ENCODE assay signal across 8 mouse cellular contexts in genomic region chr5:28469525-28470202, GRCm38 (mm10). TPM values are rescaled to one million over a fixed set of nuclear protein-coding genes. Genes with fewer than 3 reads are reported as not detected.
A peak's percentile ranks its signal among the peaks of the same experiment; 100 is the strongest.
DNase-seq lines count a peak whose midpoint lies in the region; ATAC-seq lines count a peak whose summit lies in the region.

No protein-coding gene starts in this region.

- H3K36me3 ChIP-seq in hindbrain, embryonic 14.5 days (replicated peaks; ENCODE audit: control insufficient read depth, insufficient read depth): no peaks in the 10 kb centered on the region
- H3K36me3 ChIP-seq in hindbrain, embryonic 16.5 days (ENCODE audit: control insufficient read depth, insufficient read depth, low read length): no peaks in the 10 kb centered on the region
- no peaks in the 10 kb centered on the region for H3K36me3 ChIP-seq in embryonic facial prominence, embryonic 11.5 days (replicated peaks; ENCODE audit: control insufficient read depth, insufficient read depth, low read depth, low read length)

- no peaks in the 10 kb centered on the region for H3K4me1 ChIP-seq in hindbrain, embryonic 14.5 days (replicated peaks; ENCODE audit: control insufficient read depth, insufficient read depth, low read length)
- peaks cover 9% of the 10 kb centered on the region for H3K4me1 ChIP-seq in hindbrain, embryonic 16.5 days (ENCODE audit: control insufficient read depth, insufficient read depth, low read depth, low read length)
- H3K4me1 ChIP-seq in embryonic facial prominence, embryonic 11.5 days (ENCODE audit: control insufficient read depth, insufficient read depth, low read length): no peaks in the 10 kb centered on the region; the same call in 1 of the 2 replicates

- WGBS in hindbrain, embryonic 14.5 days: 9% methylated on average over 9 of the region's 9 CpGs
- 7% methylated on average over 9 of the region's 9 CpGs for WGBS in hindbrain, embryonic 16.5 days
- WGBS in embryonic facial prominence, embryonic 11.5 days: 3% methylated on average over 9 of the region's 9 CpGs

- no peak overlapping the region for H3K27ac ChIP-seq in hindbrain, embryonic 14.5 days
- H3K27ac ChIP-seq in hindbrain, embryonic 16.5 days (ENCODE audit: low read depth, low read length): no peak overlapping the region
- H3K27ac ChIP-seq in embryonic facial prominence, embryonic 11.5 days (replicated peaks; ENCODE audit: low read depth, low read length): no peak overlapping the region

- no peak overlapping the region for H3K4me3 ChIP-seq in hindbrain, embryonic 14.5 days (replicated peaks; ENCODE audit: low read length)
- H3K4me3 ChIP-seq in hindbrain, embryonic 16.5 days (ENCODE audit: low read length): no peak overlapping the region
- H3K4me3 ChIP-seq in embryonic facial prominence, embryonic 11.5 days (ENCODE audit: low read depth, low read length): no peak overlapping the region

- H3K9me3 ChIP-seq in hindbrain, embryonic 14.5 days (ENCODE audit: control insufficient read depth, low read length): no peaks in the 10 kb centered on the region
- H3K9me3 ChIP-seq in hindbrain, embryonic 16.5 days (ENCODE audit: control insufficient read depth, low read length): no peaks in the 10 kb centered on the region
- H3K9me3 ChIP-seq in embryonic facial prominence, embryonic 11.5 days (replicated peaks; ENCODE audit: control insufficient read depth, low read length): no peaks in the 10 kb centered on the region

- peaks cover 52% of the 10 kb centered on the region for H3K27me3 ChIP-seq in hindbrain, embryonic 14.5 days (ENCODE audit: control insufficient read depth, insufficient read depth, low read length)
- H3K27me3 ChIP-seq in hindbrain, embryonic 16.5 days (replicated peaks; ENCODE audit: control insufficient read depth, insufficient read depth, low read length): peaks cover 22% of the 10 kb centered on the region
- peaks cover 42% of the 10 kb centered on the region for H3K27me3 ChIP-seq in embryonic facial prominence, embryonic 11.5 days (ENCODE audit: control insufficient read depth, insufficient read depth, low read length)

- peak; percentile 51 for DNase-seq in hindbrain, embryonic 14.5 days (ENCODE audit: low spot score)
- peak; percentile 80 for DNase-seq in ZHBTc4 (ENCODE audit: low read depth, low spot score)
- peak; percentile 61 for DNase-seq in embryonic facial prominence, embryonic 11.5 days (ENCODE audit: low spot score)
- DNase-seq in kidney, adult 8-10 months: peak; percentile 68 to 82
- DNase-seq in lung, adult 18-20 months: peak; percentile 71 to 78
- DNase-seq in right cerebral cortex, postnatal 10 days (ENCODE audit: low spot score in 2 of 2): peak; percentile 60 to 65
- DNase-seq in B cell, adult 2 months: no peak

- H3K4me2 ChIP-seq in hindbrain, embryonic 14.5 days (replicated peaks): no peak overlapping the region
- no peak overlapping the region for H3K4me2 ChIP-seq in hindbrain, embryonic 16.5 days (ENCODE audit: low read length)
- H3K4me2 ChIP-seq in embryonic facial prominence, embryonic 11.5 days (ENCODE audit: low read depth, low read length): no peak overlapping the region

- no peak for ATAC-seq in hindbrain, embryonic 14.5 days (ENCODE audit: low FRiP score)
- ATAC-seq in hindbrain, embryonic 16.5 days: no peak
- 0 out of 2 replicates have a peak, but pooled peaks have one; percentile 35 for ATAC-seq in embryonic facial prominence, embryonic 11.5 days (replicated peaks; ENCODE audit: insufficient number of reproducible peaks, low FRiP score, low TSS enrichment, low read depth)

- H3K9ac ChIP-seq in hindbrain, embryonic 14.5 days: no peak overlapping the region
- no peak overlapping the region for H3K9ac ChIP-seq in hindbrain, embryonic 16.5 days (ENCODE audit: low read depth, low read length)
- no peak overlapping the region for H3K9ac ChIP-seq in embryonic facial prominence, embryonic 11.5 days (replicated peaks; ENCODE audit: low read length)

RNA-seq across cellular contexts. Expression of gene Shh, which starts 2.6 kb away (rescaled TPM):
- 1.3 and 1.4 TPM in 2 replicates for polyA plus RNA-seq in hindbrain, embryonic 14.5 days (2014; fragmentation: Nextera tagmentation; extraction: Ambion mirVana)
- polyA plus RNA-seq in hindbrain, embryonic 16.5 days (2015; fragmentation: Nextera tagmentation; extraction: Ambion mirVana): 0.93 and 0.97 TPM in 2 replicates
- 1.6 and 2.9 TPM in 2 replicates for polyA plus RNA-seq in embryonic facial prominence, embryonic 11.5 days (2014; fragmentation: Nextera tagmentation; extraction: Ambion mirVana)

Comparison
In these comparisons a context has a peak if more than half of its experiments do, and no peak if none do; other contexts are left out.
1. DNase-seq: peak in hindbrain, embryonic 14.5 days (single experiment), ZHBTc4 (single experiment), embryonic facial prominence, embryonic 11.5 days (single experiment), kidney, adult 8-10 months (2 of 2), lung, adult 18-20 months (2 of 2) and right cerebral cortex, postnatal 10 days (2 of 2); none in B cell, adult 2 months (0 of 2).